Mouse (Mus musculus): ENCODE measurements around the gene Nxf2.
"Not testable (repeated sequence)": the region's sequence is repeated elsewhere in the genome, so short reads cannot be mapped to it uniquely, and the experiment has no call there.

Nxf2 gene

GRCm38 (mm10) chrX:134964546-134964945, at the start of gene Nxf2:
Gene Nxf2 (minus strand): TSS chrX:134964754.
- DNase-seq (ENCODE audit: inconsistent age in 2 of 2, low spot score in 1 of 2): no peak

GRCm38 (mm10) chrX:135011381-135011780, 46.8 kb upstream of the Nxf2 start:
- DNase-seq (ENCODE audit: inconsistent age in 2 of 2, low spot score in 1 of 2): no peak

DNA sequence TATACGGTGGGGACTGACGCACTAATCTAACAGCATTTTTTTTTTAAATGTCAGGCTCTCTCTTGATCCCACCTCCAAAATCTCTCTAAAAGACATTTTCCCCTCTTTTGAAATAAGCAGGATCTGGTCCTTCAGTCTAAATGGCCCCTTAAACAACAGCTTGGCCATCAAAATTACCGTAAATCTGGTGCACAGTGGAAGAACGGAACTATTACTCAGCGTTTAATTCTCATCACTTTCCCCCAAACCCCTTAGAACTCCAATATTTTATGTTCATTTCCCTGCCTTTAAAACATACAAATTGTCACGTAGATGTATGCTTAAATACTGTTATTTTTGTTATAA, 44.9 kb upstream of the Nxf2 start:
- DNase-seq (ENCODE audit: inconsistent age in 2 of 2, low spot score in 1 of 2): no peak

DNA sequence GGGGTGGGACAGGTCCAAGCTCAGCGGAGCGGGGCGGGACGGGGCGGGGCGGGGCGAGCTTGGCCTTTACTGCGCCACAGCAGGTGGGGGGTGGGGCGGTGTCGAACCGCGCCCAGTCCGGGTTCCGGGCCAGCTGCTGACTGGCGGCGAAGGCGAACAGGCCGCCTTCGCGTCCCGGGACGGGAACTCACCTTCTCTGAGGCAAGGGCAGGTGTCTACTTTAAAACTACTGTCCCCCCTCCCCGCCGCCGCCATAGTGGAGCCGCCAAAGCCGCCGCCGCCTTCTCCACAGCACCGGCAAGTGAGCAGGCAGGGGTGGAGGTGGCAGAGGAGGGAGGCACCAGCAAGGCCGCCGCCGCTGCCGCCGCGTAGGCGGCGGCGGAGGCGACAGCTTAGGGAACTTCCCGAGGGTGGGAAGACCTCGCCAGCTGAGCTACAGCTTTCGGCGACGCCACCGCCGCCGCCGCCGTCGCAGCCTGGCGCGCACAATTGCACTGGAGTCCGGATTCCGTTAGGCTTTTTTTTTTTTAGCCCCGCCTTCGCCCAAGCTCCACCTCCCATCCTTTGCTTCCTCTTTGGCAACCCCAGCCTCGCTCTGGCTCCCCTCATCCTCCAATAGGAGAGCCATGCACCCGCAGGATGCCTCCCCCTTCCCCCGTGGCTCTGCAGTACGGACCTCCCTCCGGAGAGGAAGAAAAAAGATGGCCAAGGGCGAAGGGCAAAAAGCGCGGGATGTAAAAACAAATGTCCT, 44.3 kb upstream of the Nxf2 start, which contains the start of gene Zmat1:
Gene Zmat1, minus strand, starts transcription at position 490 of the 751 bp plus-strand sequence.
- DNase-seq (ENCODE audit: inconsistent age in 2 of 2, low spot score in 1 of 2): peak; percentile 91 to 94

GRCm38 (mm10) chrX:135008021-135008420, 43.5 kb upstream of the Nxf2 start:
- peak in 1 of 2 experiments; percentile 62 for DNase-seq (ENCODE audit: inconsistent age in 2 of 2, low spot score in 1 of 2)

GRCm38 (mm10) chrX:134963305-134964094, 1.1 kb downstream of the Nxf2 start:
- DNase-seq (ENCODE audit: inconsistent age in 2 of 2, low spot score in 1 of 2): peak; percentile 53 to 63

DNA sequence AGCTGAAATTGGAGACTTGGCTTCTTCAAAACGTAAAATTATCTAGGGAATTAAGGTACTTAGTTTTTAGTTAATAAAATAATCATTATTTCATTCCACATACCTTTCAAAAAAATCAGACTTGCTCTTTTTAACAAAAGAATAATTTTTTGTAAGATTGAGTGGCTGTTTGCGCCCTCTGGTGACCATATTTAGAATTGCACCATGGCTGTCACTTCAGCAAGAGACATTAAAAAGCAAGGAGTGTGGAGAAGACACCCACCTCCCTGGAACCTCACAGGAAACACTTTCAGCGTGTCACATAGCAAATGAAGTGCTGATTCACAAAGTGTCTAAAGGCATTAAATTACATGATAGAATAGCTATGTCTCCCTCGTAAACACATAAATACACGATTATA, 34.2 kb downstream of the Nxf2 start:
- DNase-seq (ENCODE audit: inconsistent age in 2 of 2, low spot score in 1 of 2): peak; percentile 5 to 57

- no peak for DNase-seq (ENCODE audit: inconsistent age in 2 of 2, low spot score in 1 of 2)
These were observed 34.6 kb downstream of the Nxf2 start for GRCm38 (mm10) chrX:134929927-134930326.

DNA sequence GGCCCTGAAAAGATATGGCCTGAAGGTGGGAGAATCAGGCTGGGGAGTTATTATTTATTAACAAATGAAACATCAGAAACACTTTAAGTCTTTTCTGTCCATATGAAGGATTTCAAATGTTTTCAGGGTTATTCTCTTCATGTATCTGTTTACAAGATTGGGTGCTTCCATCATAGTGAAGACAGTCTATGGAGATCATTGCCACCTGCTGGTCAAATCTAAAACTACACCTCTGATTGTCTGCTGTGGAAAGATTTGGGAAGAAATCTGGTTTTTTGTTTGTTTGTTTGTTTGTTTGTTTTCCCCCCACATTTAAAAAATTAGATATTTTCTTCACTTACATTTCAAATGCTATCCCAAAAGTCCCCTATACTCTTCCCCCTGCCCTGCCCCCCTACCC, 39.5 kb downstream of the Nxf2 start:
- peak in 1 of 2 experiments; percentile 65 for DNase-seq (ENCODE audit: inconsistent age in 2 of 2, low spot score in 1 of 2)

DNA sequence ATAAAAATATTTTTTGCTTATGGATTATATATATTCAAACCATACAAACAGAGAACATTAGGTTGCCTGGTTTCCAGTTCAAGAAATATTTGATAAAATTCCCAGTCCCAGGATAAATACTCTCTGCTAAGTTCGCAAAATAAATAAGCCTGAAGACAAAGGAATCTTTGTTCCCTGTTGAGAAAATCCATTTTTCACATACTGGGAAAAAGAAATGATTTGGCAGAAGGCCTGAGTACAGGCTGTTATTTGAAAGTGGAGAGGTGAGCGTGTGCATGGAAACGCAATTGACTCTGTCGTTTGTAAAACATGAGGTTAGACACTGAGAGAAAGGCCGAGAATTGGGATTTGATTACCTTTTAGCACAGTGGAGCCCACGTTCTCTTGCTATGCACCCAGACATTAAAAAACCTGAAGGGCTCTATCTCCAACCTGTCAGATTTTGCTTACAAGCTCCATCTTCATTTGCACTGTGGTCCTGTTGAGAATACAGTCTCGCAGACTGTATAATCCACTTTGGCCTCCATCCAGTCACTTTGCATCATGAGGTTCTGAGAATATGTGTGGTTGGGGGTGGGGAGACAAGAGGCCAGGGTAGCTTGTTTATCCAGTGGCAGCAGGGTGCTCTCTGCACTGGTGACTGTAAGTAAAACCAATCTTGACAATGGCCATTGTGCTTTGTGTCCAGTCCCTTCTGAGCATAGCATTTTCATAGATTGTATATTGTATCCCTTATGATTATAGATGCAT, 40.7 kb downstream of the Nxf2 start:
- DNase-seq (ENCODE audit: inconsistent age in 2 of 2, low spot score in 1 of 2): no peak

DNA sequence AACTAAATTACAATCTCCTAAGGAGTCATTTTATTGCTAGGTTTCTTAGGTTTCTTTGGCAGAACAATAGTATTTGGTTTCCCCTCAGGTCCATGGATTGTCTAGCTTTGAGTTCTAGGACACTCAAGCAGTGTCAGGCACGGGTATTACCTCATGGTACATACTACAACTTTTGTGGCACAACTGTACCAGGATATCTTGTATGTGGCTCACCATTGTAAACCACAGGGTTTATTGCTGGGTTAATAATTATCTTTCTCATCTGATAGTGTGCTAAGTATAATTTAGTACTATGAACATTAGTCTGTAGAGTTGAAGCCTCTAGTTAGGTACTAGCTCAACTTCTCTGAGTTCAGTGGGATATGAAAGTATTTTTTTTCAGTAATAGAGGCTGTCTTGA, 45.3 kb downstream of the Nxf2 start:
- DNase-seq (ENCODE audit: inconsistent age in 2 of 2, low spot score in 1 of 2): no peak

DNA sequence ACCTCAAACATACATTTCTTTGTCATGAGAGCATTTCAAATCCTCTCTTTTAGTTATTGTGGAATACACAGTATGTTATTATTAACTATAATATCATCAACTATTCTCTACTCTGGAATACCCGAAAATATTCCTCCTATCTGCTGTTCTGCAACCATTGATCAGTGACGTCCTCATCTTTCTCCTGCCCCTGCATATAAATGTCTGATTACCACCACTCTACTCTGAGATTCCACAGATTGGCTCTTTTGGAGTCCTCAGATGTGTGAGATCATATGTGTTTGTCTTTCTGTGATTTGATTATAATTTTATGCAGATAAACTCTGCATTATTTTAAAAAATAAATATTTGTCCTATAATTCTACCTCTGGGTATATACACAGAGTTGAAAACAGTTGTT, 48.8 kb downstream of the Nxf2 start:
- DNase-seq (ENCODE audit: inconsistent age in 2 of 2, low spot score in 1 of 2): no peak

DNA sequence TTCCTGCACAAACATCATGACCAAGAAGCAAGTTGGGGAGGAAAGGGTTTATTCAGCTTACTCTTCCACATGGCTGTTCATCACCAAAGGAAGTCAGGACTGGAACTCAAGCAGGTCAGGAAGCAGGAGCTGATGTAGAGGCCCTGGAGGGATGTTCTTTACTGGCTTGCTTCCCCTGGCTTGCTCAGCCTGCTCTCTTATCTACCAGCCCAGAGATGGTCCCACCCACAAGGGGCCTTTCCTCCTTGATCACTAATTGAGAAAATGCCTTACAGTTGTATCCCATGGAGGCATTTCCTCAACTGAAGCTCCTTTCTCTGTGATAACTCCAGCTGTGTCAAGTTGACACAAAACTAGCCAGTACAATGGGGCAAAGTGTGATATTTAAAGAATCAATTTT, 49.2 kb downstream of the Nxf2 start:
- DNase-seq (ENCODE audit: inconsistent age in 2 of 2, low spot score in 1 of 2): not testable (repeated sequence)

GRCm38 (mm10) chrX:134914851-134915250, 49.7 kb downstream of the Nxf2 start:
- no peak for DNase-seq (ENCODE audit: inconsistent age in 2 of 2, low spot score in 1 of 2)

GRCm38 (mm10) chrX:134913234-134913936, 51.2 kb downstream of the Nxf2 start:
- peak; percentile 15 to 68 for DNase-seq (ENCODE audit: inconsistent age in 2 of 2, low spot score in 1 of 2)

- DNase-seq (ENCODE audit: inconsistent age in 2 of 2, low spot score in 1 of 2): no peak
These were observed 51.7 kb downstream of the Nxf2 start for GRCm38 (mm10) chrX:134912805-134913204.

GRCm38 (mm10) chrX:134910345-134910744, 54.2 kb downstream of the Nxf2 start:
- DNase-seq (ENCODE audit: inconsistent age in 2 of 2, low spot score in 1 of 2): no peak
